Mouse (Mus musculus) midbrain, embryonic 10.5 days (tissue): ENCODE results near the gene Vps26c. TPM values are rescaled to one million over a fixed set of nuclear protein-coding genes. Genes with fewer than 3 reads are reported as not detected.

Experiments used
- DNase-seq: peaks from one replicate; pipeline ENCODE4 v3.0.0-alpha.2; 2017; ENCODE audit warnings: low spot score
- H3K27ac ChIP-seq: fragments of 300-500 bp; sonication (generic); replicated peaks from 2 replicates; pipeline ENCODE4 v1.5.1; 2016; ENCODE audit warnings: mild to moderate bottlenecking
- H3K27me3 ChIP-seq: fragments of 300-500 bp; sonication (generic); 2 replicates; pipeline ENCODE4 v1.6.1; 2016; ENCODE audit warnings: low read depth, mild to moderate bottlenecking; ENCODE audit not compliant: poor library complexity, severe bottlenecking
- H3K36me3 ChIP-seq: fragments of 300-500 bp; sonication (generic); 2 replicates; pipeline ENCODE4 v1.6.1; 2016; ENCODE audit warnings: mild to moderate bottlenecking, moderate library complexity
- H3K4me1 ChIP-seq: fragments of 300-500 bp; sonication (generic); 2 replicates; pipeline ENCODE4 v1.6.1; 2016
- H3K4me3 ChIP-seq: fragments of 300-500 bp; sonication (generic); 2 replicates; pipeline ENCODE4 v1.5.1; 2016; ENCODE audit warnings: mild to moderate bottlenecking, moderate library complexity
- H3K9me3 ChIP-seq: fragments of 300-500 bp; sonication (generic); replicated peaks from 2 replicates; pipeline ENCODE4 v1.6.1; 2016; ENCODE audit warnings: mild to moderate bottlenecking
- WGBS: fragments of 180-500 bp; shearing (Covaris S2); methylation state at CpG from one replicate; pipeline ENCODE4 v1.1.7; 2016; 5-methylcytosine and 5-hydroxymethylcytosine counted together
- polyA plus RNA-seq: library from polyadenylated mRNA; unstranded; fragments of >200 nt; fragmentation: Nextera tagmentation; extraction: Ambion mirVana; gene quantifications from 2 replicates; pipeline ENCODE4 v1.2.1, GENCODE M21; 2016

The Vps26c gene
- polyA plus RNA-seq, 1 experiment from 2014 or later: 63.4 TPM

DNA sequence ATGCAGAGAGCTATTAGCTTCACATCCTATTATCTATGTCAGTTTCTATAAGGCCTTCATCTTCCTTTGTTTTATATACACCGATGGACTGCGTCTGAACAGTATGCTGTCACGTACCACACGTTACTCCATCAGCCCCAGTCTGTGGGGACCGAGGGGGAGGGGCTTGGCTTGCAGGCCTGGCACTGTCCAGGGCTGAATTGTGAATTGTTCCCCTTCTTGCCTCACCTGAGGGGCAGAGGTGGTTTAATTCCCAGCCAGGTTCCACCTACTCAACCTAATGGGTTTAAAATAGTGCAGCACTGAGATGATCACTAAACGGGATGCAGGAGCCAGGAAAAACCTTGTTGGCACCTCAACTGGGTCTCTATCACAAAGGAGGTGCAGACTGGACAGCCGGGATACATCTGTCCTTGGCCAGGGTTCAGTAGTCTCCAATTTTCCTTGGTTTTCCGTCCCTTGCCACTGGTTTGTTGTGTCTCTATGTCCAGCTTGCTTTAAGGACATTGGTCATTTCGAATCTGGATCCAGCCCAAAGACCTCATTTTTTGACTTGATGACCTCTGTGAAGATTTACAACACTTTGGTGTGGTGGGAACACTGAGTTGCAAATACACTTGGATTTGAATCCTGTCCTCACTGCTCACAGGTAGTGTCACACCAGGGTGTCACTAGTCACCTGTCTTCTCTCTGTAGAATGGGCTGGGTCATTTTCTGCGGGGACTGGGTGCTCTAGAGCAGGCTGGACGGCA, 40.4 kb upstream of the Vps26c start:
- no peak overlapping the region for H3K27ac ChIP-seq
- WGBS: 88% methylated on average over 11 of the region's 11 CpGs
- peaks cover 22% of the 10 kb centered on the region for H3K4me1 ChIP-seq
- no peaks in the 10 kb centered on the region for H3K9me3 ChIP-seq
- H3K36me3 ChIP-seq: no peaks in the 10 kb centered on the region
- H3K4me3 ChIP-seq: no peak overlapping the region
- no peaks in the 10 kb centered on the region for H3K27me3 ChIP-seq
- no peak for DNase-seq

DNA sequence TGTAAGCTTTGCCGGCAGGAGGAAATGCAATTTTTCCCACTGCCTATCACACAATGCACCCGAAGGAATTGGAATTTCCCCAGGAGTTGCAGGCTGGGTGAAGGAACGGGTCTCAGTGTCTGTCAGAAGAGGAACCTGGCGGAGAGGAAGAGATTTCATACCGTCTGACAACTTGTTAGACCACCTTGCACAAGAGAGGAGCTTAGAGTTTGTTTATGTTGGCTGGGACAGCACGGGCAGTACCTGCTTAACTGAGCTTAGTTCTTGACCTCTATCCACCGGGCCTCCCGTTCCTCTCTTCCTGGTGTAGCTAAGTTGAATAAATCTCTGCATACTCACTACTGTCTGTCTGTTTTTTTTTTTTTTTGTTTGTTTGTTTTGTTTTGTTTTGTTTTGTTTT, 39.5 kb upstream of the Vps26c start:
- H3K27me3 ChIP-seq: no peaks in the 10 kb centered on the region
- H3K4me1 ChIP-seq: peaks cover 13% of the 10 kb centered on the region
- no peak overlapping the region for H3K27ac ChIP-seq
- 78% methylated on average over 8 of the region's 8 CpGs for WGBS
- H3K4me3 ChIP-seq: no peak overlapping the region
- no peak for DNase-seq
- H3K9me3 ChIP-seq: no peaks in the 10 kb centered on the region
- H3K36me3 ChIP-seq: no peaks in the 10 kb centered on the region

DNA sequence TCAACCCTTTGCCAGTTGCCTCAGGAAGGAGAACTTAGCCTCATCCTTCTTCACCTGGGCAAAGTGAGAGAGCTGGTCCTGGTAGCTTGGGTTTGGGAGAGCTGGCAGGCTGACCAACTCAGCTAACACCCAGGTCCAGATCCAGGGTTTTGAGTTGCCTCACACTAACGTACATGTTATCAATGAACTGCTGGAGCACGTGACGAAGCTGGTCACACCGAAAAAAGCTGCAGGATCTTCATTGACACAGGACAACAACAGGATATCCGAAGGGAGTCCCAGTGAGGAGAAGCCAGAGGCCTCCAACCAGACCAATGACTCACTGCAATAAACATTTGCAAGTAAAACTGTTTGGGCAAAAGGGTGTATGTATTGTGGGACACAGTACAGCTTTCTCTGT, 34.0 kb upstream of the Vps26c start:
- Histone ChIP-seq H3K9me3 (no peaks in the 10 kb centered on the region), H3K27ac (no peak overlapping the region), H3K36me3 (no peaks in the 10 kb centered on the region), H3K4me1 (peaks cover 19% of the 10 kb centered on the region), H3K4me3 (no peak overlapping the region), H3K27me3 (no peaks in the 10 kb centered on the region)
- WGBS: 83% methylated on average over 5 of the region's 5 CpGs
- no peak for DNase-seq

DNA sequence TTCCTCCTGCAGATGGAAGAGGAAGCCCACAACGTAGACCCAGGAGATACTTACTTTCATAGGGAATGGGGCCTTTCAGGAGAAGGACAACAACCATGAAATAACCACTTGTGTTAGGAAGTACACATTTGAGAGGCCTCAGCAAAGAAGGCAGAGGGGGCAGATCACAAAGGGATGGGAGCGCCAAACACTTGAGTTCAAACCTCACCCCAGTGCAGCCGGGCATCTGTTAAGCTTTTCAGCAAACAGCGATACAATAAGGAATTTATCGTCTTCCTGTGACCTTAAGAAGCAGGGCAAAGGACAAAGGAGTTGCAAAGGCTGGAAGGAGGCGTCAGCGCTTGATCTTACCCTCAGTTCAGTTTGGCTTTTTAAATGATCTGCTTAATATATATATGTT, 33.2 kb upstream of the Vps26c start:
- Histone ChIP-seq H3K36me3 (no peaks in the 10 kb centered on the region), H3K27me3 (no peaks in the 10 kb centered on the region), H3K9me3 (no peaks in the 10 kb centered on the region), H3K4me3 (no peak overlapping the region), H3K27ac (0 out of 2 replicates have a peak overlapping the region, but pooled peaks have one; percentile 7), H3K4me1 (peaks cover 19% of the 10 kb centered on the region)
- 65% methylated on average over 7 of the region's 7 CpGs for WGBS
- no peak for DNase-seq

DNA sequence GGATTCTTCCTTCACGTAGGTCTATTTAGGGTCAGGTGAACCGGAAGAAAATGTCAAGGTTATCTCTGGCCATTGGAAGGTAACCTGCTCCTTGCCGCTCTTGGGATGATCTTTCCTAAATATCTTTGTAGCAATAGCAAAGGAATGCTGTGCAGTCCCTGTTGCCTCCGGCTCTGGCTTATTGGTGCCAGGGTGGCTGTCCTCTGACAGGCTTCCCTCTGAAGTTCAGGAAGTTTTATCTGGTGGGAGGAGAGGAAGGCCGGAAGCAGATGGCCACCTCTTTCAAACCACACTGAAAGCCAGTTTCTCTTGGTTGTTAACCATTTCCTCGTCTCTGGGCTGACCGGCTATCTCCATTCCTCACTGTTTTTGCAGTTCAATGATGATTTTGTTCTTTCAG, 32.7 kb upstream of the Vps26c start:
- Histone ChIP-seq H3K27me3 (no peaks in the 10 kb centered on the region), H3K9me3 (0 out of 2 replicates have a peak, but pooled peaks cover 4% of the 10 kb centered on the region), H3K4me3 (no peak overlapping the region), H3K27ac (no peak overlapping the region), H3K4me1 (peaks cover 19% of the 10 kb centered on the region), H3K36me3 (no peaks in the 10 kb centered on the region)
- 67% methylated on average over 7 of the region's 7 CpGs for WGBS
- no peak for DNase-seq

DNA sequence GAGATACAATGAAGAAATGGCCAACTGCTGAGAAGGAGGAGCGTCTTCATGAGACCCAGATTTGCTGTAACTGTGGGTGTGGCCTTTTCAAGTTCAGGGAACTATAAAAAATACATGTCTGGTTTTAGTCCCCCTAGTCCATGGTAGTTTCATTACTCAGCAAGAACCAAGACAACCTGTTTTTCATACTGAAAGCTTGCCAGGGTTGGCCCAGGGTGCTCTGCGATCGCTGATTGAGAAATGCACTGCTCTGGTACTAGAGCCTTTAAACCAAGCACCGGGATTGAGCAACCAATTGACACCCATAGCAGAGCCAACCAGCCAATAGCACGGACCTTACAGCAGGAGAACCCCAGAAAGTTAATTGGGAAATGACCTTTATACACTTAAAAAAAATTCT, 29.6 kb upstream of the Vps26c start:
- no peak for DNase-seq
- 92% methylated on average over 5 of the region's 5 CpGs for whole genome bisulfite sequencing
- H3K27ac ChIP-seq: no peak overlapping the region
- no peak overlapping the region for H3K4me3 ChIP-seq
- H3K27me3 ChIP-seq: no peaks in the 10 kb centered on the region
- H3K4me1 ChIP-seq: peaks cover 19% of the 10 kb centered on the region
- no peaks in the 10 kb centered on the region for H3K36me3 ChIP-seq
- 0 out of 2 replicates have a peak, but pooled peaks cover 5% of the 10 kb centered on the region for H3K9me3 ChIP-seq

DNA sequence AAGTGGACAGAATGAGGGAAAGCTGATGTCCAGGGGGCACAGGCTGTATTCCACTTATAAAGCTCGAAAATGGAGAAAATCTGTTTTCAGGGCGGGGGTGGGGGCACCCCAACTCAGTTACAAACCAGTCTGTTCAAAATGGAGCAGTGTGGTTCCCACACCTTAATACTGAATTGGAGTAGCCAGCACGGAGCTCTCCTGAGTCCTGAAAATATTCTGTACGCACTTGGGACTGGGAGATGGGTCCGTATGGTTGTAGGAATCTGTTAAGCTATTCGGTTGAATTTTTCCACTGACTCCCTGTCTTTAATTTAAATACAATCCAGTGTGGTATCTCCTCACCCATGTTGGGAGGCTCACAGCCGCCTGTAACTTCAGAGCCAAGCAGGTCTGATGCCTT, 28.7 kb upstream of the Vps26c start:
- no peak overlapping the region for H3K4me3 ChIP-seq
- no peaks in the 10 kb centered on the region for H3K27me3 ChIP-seq
- DNase-seq: no peak
- peaks cover 15% of the 10 kb centered on the region for H3K4me1 ChIP-seq
- H3K36me3 ChIP-seq: no peaks in the 10 kb centered on the region
- WGBS: 86% methylated on average over 7 of the region's 7 CpGs
- no peak overlapping the region for H3K27ac ChIP-seq
- 0 out of 2 replicates have a peak, but pooled peaks cover 5% of the 10 kb centered on the region for H3K9me3 ChIP-seq

DNA sequence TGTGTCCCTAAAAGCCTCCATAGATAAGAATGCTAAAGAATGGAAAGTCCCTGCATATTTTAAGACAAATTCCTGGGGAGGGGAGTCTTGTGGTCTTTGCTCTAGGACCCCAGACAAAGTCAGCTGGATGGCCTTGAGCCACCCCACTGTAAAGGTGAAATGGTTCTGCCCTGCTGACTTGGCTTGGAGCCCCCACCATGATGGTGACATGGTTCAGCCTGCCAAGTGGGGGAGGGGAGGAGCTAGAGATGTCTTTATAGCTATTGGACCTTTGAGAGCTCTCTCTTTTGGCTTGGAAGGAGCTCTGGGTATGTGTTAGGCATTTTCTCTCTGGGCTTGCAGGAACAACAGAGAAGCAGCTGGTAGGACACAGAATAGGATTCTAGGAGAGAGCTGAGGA, 25.3 kb upstream of the Vps26c start:
- Histone ChIP-seq H3K27me3 (no peaks in the 10 kb centered on the region), H3K27ac (no peak overlapping the region), H3K4me1 (no peaks in the 10 kb centered on the region), H3K4me3 (no peak overlapping the region), H3K36me3 (no peaks in the 10 kb centered on the region), H3K9me3 (0 out of 2 replicates have a peak, but pooled peaks cover 5% of the 10 kb centered on the region)
- no peak for DNase-seq

DNA sequence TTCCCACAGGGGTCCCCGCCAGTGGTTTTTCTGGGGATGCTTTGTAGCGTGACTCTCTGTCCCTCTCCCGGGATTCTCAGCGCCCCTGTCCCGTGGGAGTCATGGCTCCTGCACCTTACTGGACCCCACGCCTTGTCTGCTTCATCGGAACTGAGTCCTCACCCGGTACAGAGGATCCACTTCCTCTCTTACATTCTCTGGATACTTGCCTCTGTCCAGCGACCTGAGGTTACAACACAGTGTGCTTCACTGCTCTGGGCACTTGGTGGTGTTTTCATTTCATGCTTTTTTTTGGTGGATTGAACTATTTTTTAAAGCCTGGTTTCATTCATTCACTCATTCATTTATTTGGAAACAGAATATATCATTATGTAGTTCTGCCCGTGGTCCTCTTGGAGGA, 23.2 kb upstream of the Vps26c start:
- 78% methylated on average over 10 of the region's 10 CpGs for WGBS
- H3K27me3 ChIP-seq: no peaks in the 10 kb centered on the region
- H3K9me3 ChIP-seq: 0 out of 2 replicates have a peak, but pooled peaks cover 5% of the 10 kb centered on the region
- H3K4me3 ChIP-seq: no peak overlapping the region
- no peaks in the 10 kb centered on the region for H3K4me1 ChIP-seq
- H3K27ac ChIP-seq: no peak overlapping the region
- DNase-seq: no peak
- H3K36me3 ChIP-seq: no peaks in the 10 kb centered on the region

DNA sequence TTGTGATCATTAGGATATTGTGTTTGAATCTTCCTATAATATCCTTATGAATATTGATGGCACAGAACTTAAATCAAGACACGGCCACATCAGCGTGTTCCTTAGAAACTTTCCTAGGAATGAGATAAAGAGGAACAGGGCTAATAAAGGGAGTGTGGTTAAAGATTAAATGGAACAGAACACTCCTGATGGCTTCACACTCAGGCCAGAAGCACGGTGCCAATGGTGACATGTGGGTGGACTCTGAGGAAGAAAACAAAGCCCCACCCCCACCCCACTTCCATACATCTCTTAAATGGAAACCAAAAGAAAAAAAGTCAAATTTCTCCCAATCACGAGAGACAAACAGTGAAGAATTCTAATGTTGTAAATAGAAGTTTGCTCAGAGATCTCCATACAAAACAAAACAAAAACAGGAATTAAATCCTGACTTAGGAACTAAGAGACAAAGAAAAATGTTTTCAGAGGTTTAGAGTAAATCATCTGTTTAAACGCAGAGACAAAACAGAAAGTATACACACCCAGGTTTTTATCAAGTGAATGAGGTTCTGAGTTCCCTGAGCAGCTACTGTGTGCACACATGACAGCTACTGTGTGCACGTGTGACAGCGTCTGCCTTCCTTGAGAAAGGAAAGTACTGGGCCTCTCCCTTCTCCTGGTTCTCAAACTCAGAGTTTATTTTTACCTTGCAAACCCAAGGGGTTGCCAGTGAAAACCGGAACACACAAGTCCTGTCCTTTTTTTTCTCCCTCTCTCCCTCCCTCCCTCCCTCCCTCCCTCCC, 19.3 kb upstream of the Vps26c start:
- 73% methylated on average over 8 of the region's 8 CpGs for WGBS
- no peak for DNase-seq
- no peak overlapping the region for H3K4me3 ChIP-seq

DNA sequence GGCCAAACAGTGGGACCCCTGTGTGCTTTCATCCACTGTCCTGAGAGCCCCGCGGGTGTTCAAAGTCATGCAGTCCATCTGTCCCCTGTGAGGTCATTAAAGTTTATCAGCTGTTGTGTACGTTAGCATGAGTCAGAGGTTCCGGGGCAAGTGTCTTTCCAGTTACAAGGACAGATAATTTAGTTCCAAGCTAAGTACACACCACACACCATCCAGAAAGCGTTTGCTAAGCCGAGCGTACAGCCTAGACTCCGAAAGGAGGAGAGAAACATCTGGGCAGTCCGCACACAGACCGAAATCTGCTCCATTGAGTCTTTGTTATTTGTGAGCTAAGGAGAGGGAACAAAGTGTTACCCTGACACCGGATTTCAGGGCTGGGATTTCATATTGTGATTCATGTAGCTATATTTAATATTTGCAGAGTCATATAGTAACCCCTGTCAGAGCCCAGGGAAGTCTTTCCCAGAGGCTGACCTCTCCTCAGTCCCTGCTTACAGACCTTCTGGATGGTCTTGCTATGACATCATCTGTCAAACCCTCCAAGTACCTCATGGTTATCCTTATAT, 18.0 kb upstream of the Vps26c start:
- Histone ChIP-seq H3K27me3 (no peaks in the 10 kb centered on the region), H3K4me3 (no peak overlapping the region), H3K27ac (no peak overlapping the region), H3K9me3 (no peaks in the 10 kb centered on the region), H3K36me3 (no peaks in the 10 kb centered on the region), H3K4me1 (peaks cover 5% of the 10 kb centered on the region)
- WGBS: 77% methylated on average over 11 of the region's 11 CpGs
- no peak for DNase-seq

More for the DNA sequence above, 19.3 kb upstream of the Vps26c start:
- no peaks in the 10 kb centered on the region for H3K27me3 ChIP-seq
- H3K4me1 ChIP-seq: peaks cover 5% of the 10 kb centered on the region
- H3K36me3 ChIP-seq: no peaks in the 10 kb centered on the region
- no peak overlapping the region for H3K27ac ChIP-seq
- H3K9me3 ChIP-seq: no peaks in the 10 kb centered on the region

DNA sequence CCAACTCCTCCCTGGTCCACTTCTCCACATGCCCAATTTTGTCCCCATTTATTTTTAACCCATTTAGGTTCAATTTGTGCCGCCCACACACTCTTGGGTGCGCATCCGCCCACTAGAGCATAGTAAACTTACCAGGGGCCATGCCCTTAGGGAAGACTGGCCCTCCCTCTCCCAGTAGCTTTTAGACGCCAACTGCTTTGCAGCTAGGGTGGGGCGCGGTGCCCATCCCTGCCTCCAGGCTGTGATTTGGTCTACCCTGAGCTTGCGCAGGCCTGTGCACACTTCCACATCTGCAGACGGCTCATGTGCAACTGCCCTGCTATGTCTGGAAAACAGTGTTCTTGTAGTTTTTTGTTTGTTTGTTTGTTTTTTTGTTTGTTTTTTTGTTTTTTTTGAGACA, 16.3 kb upstream of the Vps26c start:
- Histone ChIP-seq H3K27ac (no peak overlapping the region), H3K27me3 (no peaks in the 10 kb centered on the region), H3K9me3 (no peaks in the 10 kb centered on the region), H3K36me3 (no peaks in the 10 kb centered on the region), H3K4me1 (peaks cover 5% of the 10 kb centered on the region), H3K4me3 (no peak overlapping the region)
- no peak for DNase-seq
- 93% methylated on average over 8 of the region's 8 CpGs for WGBS

DNA sequence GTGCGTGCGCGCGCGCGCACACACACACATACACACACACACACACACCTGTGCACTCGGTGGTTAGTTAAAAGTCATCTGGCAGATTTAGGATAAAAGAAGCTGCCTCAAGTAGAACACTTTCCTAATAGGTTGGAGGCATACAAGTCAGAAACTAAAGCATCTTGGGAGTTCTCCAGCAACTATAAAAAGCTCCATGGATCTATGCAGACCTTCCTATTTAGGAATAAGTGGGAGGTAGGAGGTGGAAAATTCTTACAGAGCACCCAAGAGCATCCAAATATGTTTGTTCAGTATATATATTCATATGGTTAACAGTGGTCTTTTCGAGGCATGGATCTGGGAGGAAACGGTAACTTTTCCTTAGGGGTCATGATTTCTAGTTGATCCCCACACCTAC, 13.5 kb upstream of the Vps26c start:
- Histone ChIP-seq H3K36me3 (no peaks in the 10 kb centered on the region), H3K27me3 (no peaks in the 10 kb centered on the region), H3K4me3 (no peak overlapping the region), H3K4me1 (peaks cover 5% of the 10 kb centered on the region), H3K27ac (no peak overlapping the region), H3K9me3 (no peaks in the 10 kb centered on the region)
- DNase-seq: no peak
- WGBS: 97% methylated on average over 9 of the region's 9 CpGs
